Mouse (Mus musculus): ENCODE measurements around the gene Pigl.

DNA sequence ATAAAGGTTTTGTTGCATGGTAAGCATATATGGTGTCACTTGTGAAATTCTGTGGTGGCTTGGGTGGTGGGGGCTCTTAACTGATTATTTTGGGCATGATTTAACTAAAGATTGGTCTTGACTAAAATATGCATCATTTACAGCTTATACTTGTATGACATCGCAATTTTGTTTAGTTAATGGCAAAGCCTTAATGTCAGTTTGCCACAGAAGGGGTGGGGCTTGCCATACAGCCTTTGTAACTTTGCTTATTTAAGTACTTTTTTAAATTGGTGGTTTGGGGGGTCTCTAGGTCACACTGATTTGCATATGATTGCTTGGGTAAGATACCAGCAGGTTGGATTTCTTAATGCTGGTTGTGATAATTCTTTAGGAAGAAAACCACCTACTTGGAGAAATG lies 94.9 kb downstream of the Pigl start:
- no peak for TF ChIP-seq CTCF (IDR thresholded peaks at IDR 0.05; ENCODE audit: insufficient read depth, low read length)
- no peak for TF ChIP-seq POLR2A (IDR thresholded peaks at IDR 0.05; ENCODE audit: borderline replicate concordance, extremely low read depth, low read depth, low read length)

Measured in lung, adult 2 months (tissue).